Mouse (Mus musculus): Measurements from ENCODE around the gene Zfp648. TPM values are rescaled to one million over a fixed set of nuclear protein-coding genes. Genes with fewer than 3 reads are reported as not detected.

Gene Zfp648
- total RNA-seq, 2 experiments from 2014 or later: 0.22 to 0.40 TPM

GRCm38 (mm10) chr1:154220566-154220965, 19.6 kb downstream of the Zfp648 start:
- DNase-seq: no peak

DNA sequence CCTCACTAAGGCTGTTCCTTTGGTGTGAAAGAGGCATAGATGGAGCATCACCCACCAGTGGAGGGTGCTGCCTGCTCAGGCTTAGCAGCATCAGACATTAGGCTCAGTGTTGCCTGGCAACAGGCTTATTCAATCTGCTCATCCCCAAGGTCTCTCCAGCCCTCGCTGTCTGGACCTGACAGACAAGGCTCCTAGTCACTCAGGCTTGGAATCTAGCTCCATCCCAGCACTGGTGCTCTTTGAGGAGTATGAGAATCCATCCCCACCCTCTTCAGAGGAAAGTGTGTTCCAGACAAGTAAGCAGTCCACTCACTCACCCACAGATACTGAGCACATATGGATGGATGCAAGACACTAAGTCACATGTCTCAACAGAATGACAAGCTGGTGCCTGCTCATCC, 22.8 kb downstream of the Zfp648 start:
- DNase-seq: peak; percentile 58 to 66

- DNase-seq: no peak
Measured at GRCm38 (mm10) chr1:154232594-154232993, 31.6 kb downstream of the Zfp648 start.

GRCm38 (mm10) chr1:154233033-154233432, 32.0 kb downstream of the Zfp648 start:
- DNase-seq: no peak

DNA sequence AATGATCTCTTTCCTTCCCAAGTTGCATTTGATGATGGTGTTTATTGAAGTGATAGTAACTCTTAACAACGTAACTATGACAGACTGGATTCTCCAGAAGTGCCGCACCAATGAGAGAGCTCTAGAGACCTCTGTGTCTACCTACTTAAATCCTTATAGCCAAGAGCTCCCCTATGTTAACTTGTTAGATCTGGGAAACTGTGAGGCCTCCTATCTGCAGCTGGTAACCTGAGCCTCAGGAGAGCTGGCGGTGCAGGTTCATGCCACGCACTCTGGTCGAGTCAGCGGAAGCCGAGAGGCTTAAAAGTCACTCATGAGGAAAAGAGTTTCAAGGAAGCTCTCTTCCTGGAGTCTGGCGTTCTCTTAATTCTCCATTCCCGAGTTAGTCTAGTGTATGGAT, 33.8 kb downstream of the Zfp648 start:
- DNase-seq: no peak

DNA sequence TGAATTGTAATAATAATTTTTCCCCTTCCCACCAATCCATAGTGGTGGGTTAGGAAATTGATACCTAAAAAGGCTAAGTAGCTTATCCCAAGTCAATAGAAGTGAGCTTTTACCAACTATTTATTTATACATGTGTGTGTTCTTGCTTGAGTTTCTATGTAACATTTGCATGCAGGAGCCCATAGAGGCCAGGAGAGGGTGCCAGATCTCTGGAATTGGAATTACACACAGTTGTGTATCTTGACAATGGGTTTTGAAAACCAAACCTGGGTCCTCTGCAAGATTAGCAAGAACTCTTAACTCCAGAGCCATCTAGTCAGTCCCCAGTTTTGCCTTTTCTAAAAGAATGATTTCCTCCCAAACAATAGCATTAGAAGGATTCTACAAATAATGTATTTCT, 37.9 kb downstream of the Zfp648 start:
- DNase-seq: no peak

- DNase-seq: no peak
Measured at GRCm38 (mm10) chr1:154251186-154251585, 50.2 kb downstream of the Zfp648 start.

- DNase-seq: peak; percentile 30 to 37
Measured at GRCm38 (mm10) chr1:154252739-154253138, 51.8 kb downstream of the Zfp648 start.
